Mouse (Mus musculus): ENCODE measurements around the gene Fam90a1a. TPM values are rescaled to one million over a fixed set of nuclear protein-coding genes. Genes with fewer than 3 reads are reported as not detected.
A peak's percentile ranks its signal among the peaks of the same experiment; 100 is the strongest.

The Fam90a1a gene
- polyA plus RNA-seq, 1 experiment from 2014 or later, result not detected

- H3K4me1 ChIP-seq (replicated peaks), result no peaks in the 10 kb centered on the region
- ATAC-seq, result no peak
- H3K4me2 ChIP-seq (replicated peaks), result no peak overlapping the region
- no peaks in the 10 kb centered on the region for H3K27me3 ChIP-seq
- no peaks in the 10 kb centered on the region for H3K36me3 ChIP-seq
- no peak overlapping the region for H3K27ac ChIP-seq
- no peak overlapping the region for H3K9ac ChIP-seq (replicated peaks)
- WGBS, result 60% methylated on average over 4 of the region's 4 CpGs
- H3K9me3 ChIP-seq, result no peaks in the 10 kb centered on the region
- no peak overlapping the region for H3K4me3 ChIP-seq (replicated peaks)
Measured at GRCm38 (mm10) chr8:21978193-21978592, 19.7 kb downstream of the Fam90a1a start.

DNA sequence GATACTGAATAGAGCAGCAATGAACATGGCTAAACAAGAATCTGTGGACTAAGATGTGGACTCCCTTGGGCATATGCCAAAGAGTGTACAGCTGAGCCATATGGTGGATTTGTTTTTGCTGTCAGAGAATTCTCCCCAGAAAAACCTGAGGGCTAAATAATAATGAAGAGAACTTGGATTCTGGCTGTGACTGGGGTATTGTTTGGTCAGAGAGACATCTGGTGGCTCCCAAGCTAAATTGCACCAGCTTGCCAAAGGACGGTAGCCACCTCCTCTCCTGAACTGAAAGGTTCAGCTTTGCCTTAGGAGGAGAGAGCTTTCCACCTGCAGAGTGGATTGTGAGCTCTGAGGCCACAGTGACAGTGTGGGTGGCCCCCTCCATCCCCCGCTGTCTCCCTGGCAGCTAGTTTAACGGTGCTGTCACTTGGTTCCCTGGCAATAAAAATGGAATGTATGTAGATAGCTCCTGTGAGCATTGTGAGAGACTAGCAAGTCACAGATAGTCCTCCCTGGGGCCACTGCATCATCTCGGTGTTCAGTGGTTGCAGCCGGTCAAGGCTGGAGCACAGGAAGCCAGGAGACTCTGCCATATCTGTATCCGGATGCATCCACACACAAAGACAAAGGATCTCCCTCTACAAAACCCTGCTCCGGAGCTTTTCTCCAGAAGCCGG, 23.3 kb downstream of the Fam90a1a start:
- ATAC-seq, result peak; percentile 77
- Histone ChIP-seq H3K9me3 (no peaks in the 10 kb centered on the region), H3K27ac (no peak overlapping the region), H3K4me3 (replicated peaks) (no peak overlapping the region), H3K27me3 (no peaks in the 10 kb centered on the region), H3K4me1 (replicated peaks) (no peaks in the 10 kb centered on the region), H3K36me3 (no peaks in the 10 kb centered on the region), H3K9ac (replicated peaks) (no peak overlapping the region), H3K4me2 (replicated peaks) (no peak overlapping the region)
- 61% methylated on average over 8 of the region's 8 CpGs for WGBS

DNA sequence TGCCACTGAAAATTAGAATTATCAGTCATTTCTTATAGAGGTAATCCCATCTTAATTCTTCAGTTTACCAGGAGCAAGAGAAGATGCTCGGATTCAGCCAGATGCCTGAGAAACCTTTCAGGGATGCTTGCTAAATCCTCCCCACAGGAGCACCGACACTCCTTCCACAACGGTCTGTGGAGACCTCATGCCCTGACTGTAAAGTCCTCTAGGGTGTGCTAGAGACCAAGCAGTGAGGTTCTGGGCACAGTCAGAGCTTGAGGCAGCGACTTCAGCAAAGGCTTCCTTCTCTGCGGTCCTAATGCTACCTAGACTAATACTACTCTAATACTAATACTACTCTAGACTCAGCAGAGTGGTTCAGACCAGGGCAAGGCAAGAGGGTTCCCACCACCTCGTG, 33.7 kb downstream of the Fam90a1a start:
- peak; percentile 89 for ATAC-seq
- H3K27me3 ChIP-seq, result no peaks in the 10 kb centered on the region
- H3K27ac ChIP-seq, result no peak overlapping the region
- no peak overlapping the region for H3K9ac ChIP-seq (replicated peaks)
- H3K36me3 ChIP-seq, result no peaks in the 10 kb centered on the region
- H3K4me3 ChIP-seq (replicated peaks), result no peak overlapping the region
- no peak overlapping the region for H3K4me2 ChIP-seq (replicated peaks)
- H3K4me1 ChIP-seq (replicated peaks), result no peaks in the 10 kb centered on the region
- 20% methylated on average over 6 of the region's 6 CpGs for WGBS
- no peaks in the 10 kb centered on the region for H3K9me3 ChIP-seq

DNA sequence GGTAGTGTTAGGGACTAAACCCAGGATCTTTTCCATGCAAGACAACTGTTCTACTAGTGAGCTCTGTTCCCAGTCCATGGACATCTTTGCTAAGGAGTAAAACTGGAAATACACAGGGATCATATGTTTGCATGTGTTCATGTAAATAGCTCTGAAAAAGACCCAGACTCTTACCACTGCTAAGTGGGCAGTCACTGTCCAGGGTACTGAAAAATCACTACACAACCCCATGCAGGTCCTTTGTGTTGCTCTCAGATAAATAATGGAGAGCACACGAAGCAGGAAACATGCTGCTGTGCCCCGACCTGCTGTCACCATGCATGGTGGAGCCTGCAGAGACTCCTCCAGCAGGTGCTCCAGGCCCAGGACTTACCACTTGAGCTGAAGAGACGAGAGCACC, 36.7 kb downstream of the Fam90a1a start:
- 56% methylated on average over 3 of the region's 3 CpGs for WGBS
- Histone ChIP-seq H3K27me3 (no peaks in the 10 kb centered on the region), H3K4me3 (replicated peaks) (no peak overlapping the region), H3K27ac (no peak overlapping the region), H3K9me3 (no peaks in the 10 kb centered on the region), H3K9ac (replicated peaks) (no peak overlapping the region), H3K36me3 (no peaks in the 10 kb centered on the region), H3K4me2 (replicated peaks) (no peak overlapping the region), H3K4me1 (replicated peaks) (no peaks in the 10 kb centered on the region)
- ATAC-seq, result no peak

DNA sequence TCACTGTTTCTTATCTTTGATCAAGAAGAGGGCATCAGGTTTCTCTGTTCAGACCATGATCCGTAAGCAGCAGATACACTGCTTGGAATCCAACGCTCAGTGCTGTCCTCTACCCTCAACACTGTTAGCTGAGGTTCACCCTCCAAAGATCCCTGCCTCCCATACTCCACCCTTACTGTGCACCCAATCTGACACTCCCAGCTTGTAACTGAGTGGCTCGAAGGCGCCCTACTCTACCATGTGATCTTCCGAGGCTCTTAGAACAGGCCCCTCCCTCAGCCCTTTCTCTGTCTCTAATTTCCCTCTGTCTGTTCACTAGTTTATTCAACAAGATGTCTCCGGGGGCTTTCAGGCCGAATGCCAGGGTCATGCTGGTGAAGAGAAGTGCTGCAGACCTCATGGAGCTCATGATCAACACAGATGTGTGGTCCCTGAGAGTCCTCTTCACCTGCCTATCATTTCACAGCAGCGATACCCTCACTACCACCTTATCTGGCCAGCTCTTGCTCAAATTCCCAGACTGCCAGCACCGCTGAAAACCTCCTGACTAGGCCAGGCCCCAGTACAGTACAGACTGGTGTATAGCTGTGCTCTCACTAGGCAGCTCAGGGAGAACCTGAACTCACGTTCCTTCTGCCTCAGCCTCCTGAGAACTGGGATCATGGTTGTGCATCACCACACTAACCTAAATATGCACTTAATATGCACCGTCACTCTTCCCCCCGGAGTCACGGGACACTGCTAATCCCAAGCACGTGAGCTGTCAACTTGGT, 46.4 kb downstream of the Fam90a1a start:
- no peaks in the 10 kb centered on the region for H3K27me3 ChIP-seq
- no peak overlapping the region for H3K4me3 ChIP-seq (replicated peaks)
- H3K9ac ChIP-seq (replicated peaks), result no peak overlapping the region
- no peaks in the 10 kb centered on the region for H3K4me1 ChIP-seq (replicated peaks)
- H3K27ac ChIP-seq, result no peak overlapping the region
- WGBS, result 81% methylated on average over 14 of the region's 14 CpGs
- no peak overlapping the region for H3K4me2 ChIP-seq (replicated peaks)
- H3K36me3 ChIP-seq, result no peaks in the 10 kb centered on the region
- ATAC-seq, result peak; percentile 72
- no peaks in the 10 kb centered on the region for H3K9me3 ChIP-seq

DNA sequence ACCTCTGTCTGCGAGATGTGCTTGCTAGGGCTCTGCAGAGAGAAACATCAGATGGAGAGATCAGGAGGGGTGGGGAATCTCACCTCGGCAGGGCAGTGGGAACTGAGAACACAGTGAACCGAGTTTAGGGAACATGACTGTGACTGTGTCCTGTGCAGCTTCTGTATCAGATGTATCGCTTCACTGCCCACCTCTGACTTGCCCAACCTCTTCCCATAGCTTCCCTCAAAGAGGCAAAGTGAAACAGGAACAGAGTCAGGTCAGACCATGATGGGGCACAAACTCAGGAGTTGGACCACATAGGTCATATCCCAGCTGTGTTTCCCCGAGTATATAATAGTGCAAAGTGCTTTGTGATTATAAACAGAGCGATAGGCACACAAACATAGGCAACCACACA, 47.9 kb downstream of the Fam90a1a start:
- no peak overlapping the region for H3K4me2 ChIP-seq (replicated peaks)
- no peaks in the 10 kb centered on the region for H3K36me3 ChIP-seq
- H3K9ac ChIP-seq (replicated peaks), result no peak overlapping the region
- H3K4me3 ChIP-seq (replicated peaks), result no peak overlapping the region
- no peak overlapping the region for H3K27ac ChIP-seq
- H3K9me3 ChIP-seq, result no peaks in the 10 kb centered on the region
- H3K4me1 ChIP-seq (replicated peaks), result no peaks in the 10 kb centered on the region
- H3K27me3 ChIP-seq, result no peaks in the 10 kb centered on the region
- WGBS, result 84% methylated on average over 6 of the region's 6 CpGs
- no peak for ATAC-seq

DNA sequence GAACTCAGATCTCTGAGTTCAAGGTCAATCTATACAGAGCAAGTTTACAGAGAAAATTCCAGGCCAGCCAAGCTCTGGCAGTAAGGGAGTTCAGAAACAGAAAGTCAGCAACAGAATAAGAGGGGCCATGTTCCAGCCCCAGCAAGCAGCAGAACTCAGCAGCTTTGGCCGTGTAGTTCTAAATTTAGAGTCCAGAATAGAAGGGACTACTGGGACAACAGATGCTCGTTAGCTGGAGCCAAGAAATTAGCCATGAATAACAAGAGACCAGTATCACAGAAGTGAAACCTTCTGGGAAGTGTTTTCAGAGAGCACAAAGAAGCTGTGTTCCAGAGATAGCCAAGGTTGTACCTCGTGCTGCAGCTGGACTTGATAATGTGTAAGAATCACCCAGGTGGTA, 50.9 kb downstream of the Fam90a1a start:
- no peaks in the 10 kb centered on the region for H3K36me3 ChIP-seq
- no peak overlapping the region for H3K9ac ChIP-seq (replicated peaks)
- no peaks in the 10 kb centered on the region for H3K4me1 ChIP-seq (replicated peaks)
- H3K4me2 ChIP-seq (replicated peaks), result no peak overlapping the region
- no peak overlapping the region for H3K27ac ChIP-seq
- H3K4me3 ChIP-seq (replicated peaks), result no peak overlapping the region
- WGBS, result 81% methylated on average over 3 of the region's 3 CpGs
- H3K9me3 ChIP-seq, result no peaks in the 10 kb centered on the region
- H3K27me3 ChIP-seq, result no peaks in the 10 kb centered on the region
- no peak for ATAC-seq

DNA sequence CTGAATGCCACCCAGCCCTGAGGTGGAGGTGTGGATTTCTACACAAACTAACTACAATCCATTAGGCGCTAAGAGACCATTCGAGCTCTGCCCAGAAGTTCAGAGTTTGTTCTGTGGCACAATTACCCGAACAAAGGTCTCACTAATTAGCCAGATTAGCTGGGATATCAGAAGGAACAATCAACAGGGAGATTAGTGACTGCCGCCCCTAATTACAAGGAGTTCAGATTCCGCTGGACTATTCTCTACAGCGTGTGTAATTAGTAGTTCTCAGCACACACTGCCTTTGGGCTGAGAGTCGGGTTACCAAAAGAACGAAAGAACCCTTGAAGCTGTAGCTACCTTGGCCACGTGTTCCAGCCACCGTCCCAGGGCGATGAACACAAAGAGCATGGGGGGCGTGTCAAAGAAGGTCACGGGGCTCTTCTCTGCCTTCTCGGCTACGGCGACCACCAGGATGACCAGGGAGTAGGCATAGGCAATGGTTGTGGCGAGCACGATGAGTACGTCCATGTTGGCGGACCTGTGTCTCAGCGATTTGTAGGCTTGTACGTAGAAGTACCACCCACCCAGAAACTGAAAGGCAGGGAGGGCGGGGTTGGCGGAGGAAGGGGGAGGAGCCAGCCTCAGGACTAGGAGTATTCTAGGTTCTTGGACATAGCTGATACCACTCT, 54.7 kb downstream of the Fam90a1a start:
- no peaks in the 10 kb centered on the region for H3K36me3 ChIP-seq
- 72% methylated on average over 24 of the region's 24 CpGs for WGBS
- H3K4me1 ChIP-seq (replicated peaks), result no peaks in the 10 kb centered on the region
- no peak overlapping the region for H3K9ac ChIP-seq (replicated peaks)
- H3K27me3 ChIP-seq, result no peaks in the 10 kb centered on the region
- peak; percentile 32; the same call in 1 of the 2 replicates for ATAC-seq
- no peak overlapping the region for H3K27ac ChIP-seq
- H3K4me2 ChIP-seq (replicated peaks), result no peak overlapping the region
- H3K9me3 ChIP-seq, result no peaks in the 10 kb centered on the region
- H3K4me3 ChIP-seq (replicated peaks), result no peak overlapping the region

Other genes starting within 250 kb of the Fam90a1a start
- not detected in 2 replicates for gene Defa24, start 224.2 kb upstream of the Fam90a1a start, polyA plus RNA-seq (2015; fragmentation: Nextera tagmentation; extraction: Ambion mirVana)
- not detected in 2 replicates for gene Defb50, start 135.2 kb upstream of the Fam90a1a start, polyA plus RNA-seq (2015; fragmentation: Nextera tagmentation; extraction: Ambion mirVana)
- 0.70 TPM in 1 of 2 replicates, not detected in the other for gene Defb2, start 118.8 kb upstream of the Fam90a1a start, polyA plus RNA-seq (2015; fragmentation: Nextera tagmentation; extraction: Ambion mirVana)
- gene Defb10, start 99.8 kb upstream of the Fam90a1a start, polyA plus RNA-seq (2015; fragmentation: Nextera tagmentation; extraction: Ambion mirVana), result not detected in 2 replicates
- gene Defb9, start 73.3 kb upstream of the Fam90a1a start, polyA plus RNA-seq (2015; fragmentation: Nextera tagmentation; extraction: Ambion mirVana), result not detected in 2 replicates
- gene Defb11, start 52.3 kb upstream of the Fam90a1a start, polyA plus RNA-seq (2015; fragmentation: Nextera tagmentation; extraction: Ambion mirVana), result 2.0 and 4.2 TPM in 2 replicates
- gene Defb15, start 26.0 kb upstream of the Fam90a1a start, polyA plus RNA-seq (2015; fragmentation: Nextera tagmentation; extraction: Ambion mirVana), result not detected in 2 replicates
- gene Defb35, start 20.4 kb upstream of the Fam90a1a start, polyA plus RNA-seq (2015; fragmentation: Nextera tagmentation; extraction: Ambion mirVana), result not detected in 2 replicates
- gene Defb13, start 12.0 kb upstream of the Fam90a1a start, polyA plus RNA-seq (2015; fragmentation: Nextera tagmentation; extraction: Ambion mirVana), result not detected in 2 replicates
- not detected in 2 replicates for gene Ccdc70, start 11.1 kb downstream of the Fam90a1a start, polyA plus RNA-seq (2015; fragmentation: Nextera tagmentation; extraction: Ambion mirVana)
- gene Atp7b, start 101.6 kb downstream of the Fam90a1a start, polyA plus RNA-seq (2015; fragmentation: Nextera tagmentation; extraction: Ambion mirVana), result 1.4 and 1.5 TPM in 2 replicates
- gene Alg11, start 102.0 kb downstream of the Fam90a1a start, polyA plus RNA-seq (2015; fragmentation: Nextera tagmentation; extraction: Ambion mirVana), result 37.1 and 38.4 TPM in 2 replicates
- gene Nek5, start 166.3 kb downstream of the Fam90a1a start, polyA plus RNA-seq (2015; fragmentation: Nextera tagmentation; extraction: Ambion mirVana), result 0.36 and 0.43 TPM in 2 replicates
- gene Nek3, start 207.7 kb downstream of the Fam90a1a start, polyA plus RNA-seq (2015; fragmentation: Nextera tagmentation; extraction: Ambion mirVana), result 8.9 and 9.1 TPM in 2 replicates
- 26.8 and 27.5 TPM in 2 replicates for gene Ckap2, start 227.1 kb downstream of the Fam90a1a start, polyA plus RNA-seq (2015; fragmentation: Nextera tagmentation; extraction: Ambion mirVana)
- gene Vps36, start 234.1 kb downstream of the Fam90a1a start, polyA plus RNA-seq (2015; fragmentation: Nextera tagmentation; extraction: Ambion mirVana), result 39.9 and 43.2 TPM in 2 replicates

Measured in midbrain, embryonic 13.5 days (tissue).